Mouse (Mus musculus) kidney, postnatal 14 days (tissue): ENCODE measurements around the gene Bcam.

Experiments used
- DNase-seq: peaks from one replicate; pipeline ENCODE4 v3.0.0; 2022; ENCODE audit warnings: mixed read lengths

Gene Bcam

DNA sequence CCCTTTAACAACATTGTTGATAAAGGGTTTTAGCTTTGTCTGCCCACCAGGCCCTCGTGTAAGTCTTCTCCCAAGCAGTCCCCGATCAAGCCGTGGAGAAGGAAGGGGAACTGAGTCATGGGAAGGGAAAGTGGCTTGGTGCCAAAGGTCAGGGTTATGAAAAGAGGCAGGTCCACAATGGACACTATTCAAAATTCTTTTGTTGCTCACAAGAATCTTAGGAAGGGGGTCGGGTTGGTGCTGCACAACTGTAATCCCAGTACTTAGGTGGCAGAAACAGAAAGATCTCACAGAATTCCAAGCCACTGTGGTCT is 19.8 kb downstream of the Bcam start:
- DNase-seq: no peak

DNA sequence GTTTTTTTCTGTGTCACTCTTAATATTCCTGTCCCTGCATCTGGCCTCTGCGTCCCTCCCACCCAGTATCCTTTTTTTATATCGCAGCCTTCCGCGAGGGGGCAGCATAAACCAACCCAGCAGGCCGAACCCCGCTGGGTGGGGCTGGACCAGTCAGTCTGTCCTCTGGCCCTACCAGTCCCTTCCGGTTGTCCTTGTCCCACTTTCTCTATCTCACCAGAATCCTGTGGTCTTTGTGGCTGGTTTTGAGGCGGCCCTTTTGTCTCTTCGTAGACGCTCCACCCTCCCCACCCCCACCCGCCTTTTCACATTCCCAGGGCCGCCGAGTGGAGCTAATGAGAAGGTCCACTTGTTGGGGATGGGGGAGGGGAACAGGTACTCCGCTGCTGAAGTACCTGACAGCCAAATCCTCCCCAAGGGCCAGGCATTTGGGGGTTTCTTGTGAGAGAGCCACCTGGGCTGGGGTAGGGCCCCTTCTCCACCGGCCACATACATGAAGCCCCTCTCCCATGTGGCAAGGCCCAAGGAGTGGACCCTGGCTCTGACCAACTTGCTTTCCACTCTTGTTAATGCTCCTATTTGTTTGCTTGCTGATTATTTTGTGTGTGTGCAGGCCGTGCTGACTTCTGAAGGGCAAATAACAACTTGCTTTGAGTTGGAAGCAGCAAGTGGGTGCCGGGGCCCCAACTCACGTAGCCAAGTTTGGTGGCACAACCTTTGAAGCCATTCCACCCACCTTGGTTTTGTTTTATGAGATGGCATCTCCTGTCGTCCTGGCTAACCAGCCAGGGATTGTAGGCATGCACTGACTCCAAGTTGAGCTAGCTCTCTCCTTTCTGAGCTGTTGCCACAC is 20.4 kb downstream of the Bcam start, which contains the start of gene Nectin2:
Nectin2 (minus strand) TSS at position 267 of the 853 bp plus-strand sequence.
- peak; percentile 92 for DNase-seq

DNA sequence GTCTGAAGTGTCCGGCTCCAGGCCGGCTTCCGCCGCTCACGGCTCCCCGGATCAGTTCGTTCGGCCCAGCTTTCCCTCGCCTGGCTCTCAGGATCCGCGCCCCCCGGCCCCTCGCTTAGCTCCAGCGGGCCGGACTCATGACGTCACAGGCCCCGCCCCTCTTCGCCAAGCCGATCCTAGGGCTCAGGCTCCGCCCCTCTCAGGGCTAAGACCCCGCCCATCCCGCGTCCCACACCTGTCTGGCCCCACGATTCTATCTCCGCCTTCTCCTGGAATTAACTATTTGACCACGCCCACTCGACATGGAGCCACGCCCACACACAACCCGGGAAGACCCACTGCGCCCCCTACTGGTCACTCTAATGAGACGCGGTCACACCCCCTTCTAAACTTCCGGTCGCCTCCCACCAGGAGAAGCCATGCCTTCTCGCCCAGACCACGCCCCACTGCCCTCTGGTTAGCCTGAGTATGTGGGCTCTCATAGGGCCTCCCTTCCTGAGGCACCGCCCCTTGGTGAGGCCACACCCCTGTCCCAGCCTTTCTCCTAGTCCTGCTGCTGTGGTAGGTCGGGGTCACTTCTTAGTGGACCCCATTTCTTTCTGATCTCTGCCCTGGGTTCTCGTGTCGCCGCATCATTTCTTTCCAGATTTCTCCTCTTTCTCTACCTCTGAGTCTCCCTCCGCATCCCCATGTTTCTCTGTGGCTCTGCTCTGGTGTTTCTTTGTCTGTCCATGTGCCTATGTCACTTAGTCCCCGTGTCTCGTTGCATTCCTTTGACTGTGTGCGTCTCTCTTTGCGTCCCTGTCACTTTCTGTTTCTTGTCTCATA is 21.2 kb downstream of the Bcam start:
- DNase-seq: peak; percentile 99

DNA sequence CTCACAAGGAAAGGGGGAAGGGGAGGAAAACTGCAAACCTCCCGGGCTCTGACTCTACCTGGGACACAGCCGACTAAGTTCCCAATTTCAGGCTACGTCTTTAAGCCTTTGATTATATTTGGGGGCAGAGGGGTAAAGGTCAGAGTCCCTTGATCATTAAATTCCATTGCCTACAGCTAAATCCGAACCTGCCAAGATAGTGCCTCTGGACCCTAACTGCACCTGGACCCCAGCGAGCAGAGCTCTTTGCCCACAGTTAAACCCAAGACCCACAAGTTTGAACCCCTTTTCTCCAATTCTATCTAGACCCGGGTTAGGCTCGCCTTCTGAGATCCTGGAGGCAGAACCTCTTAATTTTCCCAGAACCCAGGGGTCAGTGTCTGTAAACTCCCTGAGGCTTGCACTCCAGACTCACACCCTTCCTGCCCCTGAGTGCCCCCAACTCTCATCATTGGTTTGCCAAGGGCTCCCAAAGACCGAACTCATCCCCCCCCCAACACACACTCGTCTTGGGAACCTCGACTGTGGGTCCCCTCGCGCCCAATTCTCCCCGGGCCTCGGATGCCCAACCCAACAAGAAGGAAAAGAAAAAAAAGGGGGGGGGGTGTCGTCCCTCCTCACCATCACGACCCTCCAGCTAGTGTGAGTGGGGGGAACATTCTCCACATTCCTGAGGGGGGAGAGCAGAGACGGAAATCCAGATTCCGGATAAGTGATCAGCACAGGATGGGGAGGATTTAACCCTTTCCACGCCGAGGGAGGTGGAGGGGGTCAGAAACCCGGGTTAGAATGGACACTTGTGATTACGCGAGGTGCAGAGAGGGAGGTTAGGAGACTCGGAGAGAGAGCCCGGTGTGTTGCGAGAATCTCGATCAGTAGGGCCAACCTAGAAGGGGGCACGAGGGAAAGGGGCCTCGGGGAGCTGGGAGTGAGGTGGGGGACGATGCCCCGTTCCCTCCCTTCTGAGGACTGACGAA is 22.3 kb downstream of the Bcam start:
- peak; percentile 63 for DNase-seq

GRCm38 (mm10) chr7:19747420-19748218 is 23.2 kb downstream of the Bcam start:
- peak; percentile 60 for DNase-seq

GRCm38 (mm10) chr7:19746426-19747201 is 24.2 kb downstream of the Bcam start:
- DNase-seq: no peak

- DNase-seq: no peak
Measured at GRCm38 (mm10) chr7:19745971-19746370, 24.8 kb downstream of the Bcam start.

GRCm38 (mm10) chr7:19744590-19745385 is 26.0 kb downstream of the Bcam start:
- peak; percentile 81 for DNase-seq

- no peak for DNase-seq
Measured at GRCm38 (mm10) chr7:19743791-19744190, 27.0 kb downstream of the Bcam start.

DNA sequence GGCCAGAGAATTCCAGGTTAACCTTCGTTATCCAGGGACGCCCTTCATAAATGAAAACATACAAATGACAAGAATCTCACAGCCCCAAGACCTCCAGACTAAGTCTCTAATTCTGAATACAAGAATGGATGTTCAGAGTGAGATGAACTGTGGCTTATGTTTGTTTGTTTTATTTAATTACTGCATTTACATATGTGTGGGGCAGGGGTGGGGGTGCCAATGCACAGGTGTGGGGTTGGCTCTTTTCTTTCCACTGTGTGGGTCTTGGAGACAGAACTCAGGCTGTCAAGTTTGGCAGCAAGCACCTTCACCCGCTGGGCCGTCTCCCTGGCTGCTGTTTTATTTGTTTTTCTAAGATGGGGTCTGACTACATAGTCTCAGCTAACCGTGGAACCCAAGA is 28.3 kb downstream of the Bcam start:
- DNase-seq: no peak

- DNase-seq: peak; percentile 61
Measured at GRCm38 (mm10) chr7:19741329-19742031, 29.3 kb downstream of the Bcam start.

- DNase-seq: no peak
Measured at GRCm38 (mm10) chr7:19740269-19740668, 30.5 kb downstream of the Bcam start.

DNA sequence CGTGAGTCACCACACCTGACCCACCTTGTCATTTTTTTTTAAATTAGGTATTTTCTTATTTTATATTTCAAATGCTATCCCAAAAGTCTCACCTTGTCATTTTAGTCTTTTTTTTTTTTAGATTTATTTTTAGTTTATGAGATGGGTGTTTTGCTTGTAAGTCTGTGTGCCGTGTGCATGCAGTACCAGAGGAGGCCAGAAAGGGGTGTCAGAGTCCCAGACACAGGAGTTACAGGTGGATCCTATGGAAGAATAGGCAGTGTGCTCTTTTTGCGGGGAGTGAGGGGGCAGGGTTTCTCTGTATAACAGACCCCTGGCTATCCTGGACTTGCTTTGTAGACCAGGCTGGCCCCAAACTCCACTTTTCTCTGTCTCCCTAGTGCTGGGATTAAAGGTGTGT is 32.0 kb downstream of the Bcam start:
- no peak for DNase-seq

GRCm38 (mm10) chr7:19736389-19737057 is 34.3 kb downstream of the Bcam start:
- DNase-seq: peak; percentile 39

GRCm38 (mm10) chr7:19734178-19734666 is 36.6 kb downstream of the Bcam start:
- peak; percentile 40 for DNase-seq

DNA sequence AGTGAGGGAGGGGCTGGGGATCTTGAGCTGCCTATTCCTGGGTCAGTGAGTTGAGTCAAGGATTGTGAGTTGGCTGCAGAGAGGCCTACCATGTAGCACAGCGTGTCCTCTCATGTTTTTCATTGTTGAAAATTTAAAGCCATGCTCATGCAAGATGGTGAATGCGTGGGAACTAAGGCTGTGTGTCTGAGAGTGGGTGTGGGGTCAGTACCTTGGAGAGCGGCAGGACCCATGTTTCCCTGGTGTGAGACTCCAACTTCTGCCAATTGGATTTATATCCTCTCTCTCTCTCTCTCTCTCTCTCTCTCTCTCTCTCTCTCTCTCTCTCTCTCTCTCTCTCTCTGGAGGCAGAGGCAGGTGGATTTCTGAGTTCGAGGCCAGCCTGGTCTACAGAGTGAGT is 44.3 kb downstream of the Bcam start:
- DNase-seq: no peak

DNA sequence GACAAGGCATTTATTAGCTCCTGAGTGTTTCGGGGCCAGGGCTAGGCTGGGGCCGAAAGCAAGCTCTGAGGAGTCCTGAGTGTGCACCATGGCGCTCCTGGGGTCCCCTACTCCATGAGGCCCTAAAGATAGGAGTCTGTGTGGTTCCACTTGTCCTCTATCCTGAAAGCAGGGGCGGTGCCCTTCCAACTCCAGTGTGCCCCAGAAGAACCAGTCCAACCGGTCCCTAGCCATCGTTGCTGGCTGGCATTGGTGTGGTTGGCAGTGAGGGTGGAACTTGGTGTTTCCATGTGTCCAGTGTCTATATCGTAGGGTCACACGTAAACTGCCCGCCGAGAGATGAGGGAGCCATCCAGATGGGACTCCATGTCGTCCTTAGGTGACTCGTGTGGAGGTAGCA is 46.6 kb downstream of the Bcam start:
- DNase-seq: peak; percentile 45

GRCm38 (mm10) chr7:19722754-19723195 is 48.0 kb downstream of the Bcam start:
- DNase-seq: peak; percentile 86

DNA sequence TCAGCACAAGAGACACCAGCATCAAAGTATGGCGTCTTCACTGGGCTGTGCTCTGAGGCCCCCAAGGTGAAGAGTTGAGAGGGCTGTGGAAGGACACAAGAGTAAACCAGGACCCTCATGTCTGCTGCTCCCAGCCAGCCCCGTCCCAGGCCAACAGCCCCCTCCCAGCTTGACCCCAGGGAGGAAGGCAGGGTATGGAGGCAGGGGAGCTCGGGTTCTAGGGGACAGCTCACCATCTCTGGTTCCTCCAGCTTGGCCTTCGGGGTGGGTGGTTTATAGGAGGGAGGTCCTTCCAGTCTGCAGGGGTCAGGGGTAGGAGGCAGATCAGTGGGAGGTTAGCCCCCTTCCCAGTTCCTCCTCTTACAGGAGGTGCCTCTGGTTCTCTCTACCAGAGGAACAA is 51.6 kb downstream of the Bcam start:
- DNase-seq: no peak
